Mouse (Mus musculus): ENCODE data around the gene Nle1.

DNA sequence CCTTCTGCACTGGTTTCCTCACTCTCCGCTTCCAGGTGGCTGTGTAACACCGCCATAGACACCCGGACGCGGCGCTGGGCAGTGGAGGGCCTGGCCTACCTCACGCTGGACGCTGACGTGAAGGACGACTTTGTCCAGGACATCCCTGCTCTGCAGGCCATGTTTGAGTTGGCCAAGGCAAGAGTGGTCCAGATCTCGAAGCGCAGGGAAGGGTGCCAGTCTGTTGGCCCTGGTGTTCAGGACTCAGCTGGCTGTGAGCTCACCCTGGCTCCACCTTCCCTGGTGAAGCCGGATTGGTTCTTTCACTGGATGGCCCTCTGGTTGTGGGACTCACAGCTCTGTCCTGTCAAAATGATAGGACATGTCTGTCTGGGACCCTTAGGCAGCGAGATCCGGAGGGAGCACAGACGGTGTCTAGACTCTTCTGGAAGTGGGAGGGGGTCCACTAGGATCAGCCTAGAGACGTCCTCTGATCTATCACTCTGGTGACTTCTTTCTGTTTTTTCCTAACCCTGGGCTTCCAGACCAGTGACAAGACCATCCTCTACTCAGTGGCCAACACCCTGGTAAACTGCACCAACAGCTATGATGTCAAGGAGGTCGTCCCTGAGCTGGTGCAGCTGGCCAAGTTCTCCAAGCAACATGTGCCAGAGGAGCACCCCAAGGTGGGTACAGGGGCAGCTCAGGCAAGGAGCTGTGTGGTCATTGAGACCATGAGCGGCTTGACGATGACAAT, 20.9 kb upstream of the Nle1 start:
- TF ChIP-seq CTCF (IDR thresholded peaks at IDR 0.05; ENCODE audit: extremely low read depth, insufficient read length, insufficient replicate concordance, low read depth, low read length) (no peak), POLR2A (IDR thresholded peaks at IDR 0.05; ENCODE audit: low read depth, low read length) (no peak)

All from small intestine, adult 2 months (tissue).